In genomic region chr5:134352527-134353001, GRCm38 (mm10) we compare ENCODE assay signal across 7 mouse cellular contexts. TPM values are rescaled to one million over a fixed set of nuclear protein-coding genes. Genes with fewer than 3 reads are reported as not detected.
A peak's percentile ranks its signal among the peaks of the same experiment; 100 is the strongest.
DNase-seq lines count a peak whose midpoint lies in the region; ATAC-seq lines count a peak whose summit lies in the region.

No protein-coding gene starts in this region.

- no peak for ATAC-seq in liver, embryonic 12.5 days

- no peak overlapping the region for H3K27ac ChIP-seq in liver, embryonic 12.5 days

- intact Hi-C loops in heart, postnatal 25 days (cut with DNase I) = no loop called here

- H3K27me3 ChIP-seq in liver, embryonic 12.5 days (replicated peaks) = 0 out of 2 replicates have a peak, but pooled peaks cover 4% of the 10 kb centered on the region

- peak; percentile 13 for DNase-seq in liver
- peak; percentile 57 for DNase-seq in fibroblast of lung, adult 2 months (ENCODE audit: low read depth)
- peak; percentile 10 for DNase-seq in heart, postnatal 25 days (ENCODE audit: low spot score)
- peak; percentile 56 for DNase-seq in testis, postnatal 10 days (ENCODE audit: low spot score)
- no peak for DNase-seq in urinary bladder, adult 18-20 months (ENCODE audit: low spot score in 2 of 2)
- DNase-seq in thymus, postnatal 25 days = no peak

- no peak overlapping the region for H3K4me3 ChIP-seq in liver, embryonic 12.5 days

- peaks cover 18% of the 10 kb centered on the region for H3K4me1 ChIP-seq in liver, embryonic 12.5 days

- WGBS in liver, embryonic 12.5 days (ENCODE audit: insufficient replicate concordance) = 46% methylated on average over 3 of the region's 3 CpGs

- peaks cover 5% of the 10 kb centered on the region; the same call in 1 of the 2 replicates for H3K36me3 ChIP-seq in liver, embryonic 12.5 days

- no peaks in the 10 kb centered on the region for H3K9me3 ChIP-seq in liver, embryonic 12.5 days (replicated peaks)

- H3K4me2 ChIP-seq in liver, embryonic 12.5 days = no peak overlapping the region

- no peak overlapping the region for H3K9ac ChIP-seq in liver, embryonic 12.5 days

RNA-seq across cellular contexts. Expression of gene Gtf2i, which starts 38.0 kb away (rescaled TPM):
- polyA plus RNA-seq in liver, embryonic 12.5 days (2016; fragmentation: Nextera tagmentation; extraction: Ambion mirVana) = 65.4 and 65.6 TPM in 2 replicates
- 100 to 1,000 TPM; 194 to 218 TPM for total RNA-seq in heart, postnatal 25 days (2021)

Comparison
In these comparisons a context has a peak if more than half of its experiments do, and no peak if none do; other contexts are left out.
1. DNase-seq: peak in liver (single experiment), fibroblast of lung, adult 2 months (single experiment), heart, postnatal 25 days (single experiment) and testis, postnatal 10 days (single experiment); none in urinary bladder, adult 18-20 months (0 of 2) and thymus, postnatal 25 days (single experiment).